Mouse (Mus musculus): ENCODE results near the gene Disp1.

- no peak for TF ChIP-seq GATA1 (IDR thresholded peaks at IDR 0.05; ENCODE audit: low read length)
- TF ChIP-seq TAL1 (IDR thresholded peaks at IDR 0.05; ENCODE audit: low read length): no peak
These were observed 118.5 kb downstream of the Disp1 start for GRCm38 (mm10) chr1:183102775-183103174.
